Mouse (Mus musculus) kidney, postnatal 14 days (tissue): ENCODE results near the gene Lingo2.

Source experiments
- DNase-seq: peaks from one replicate; pipeline ENCODE4 v3.0.0; 2022; ENCODE audit warnings: mixed read lengths

Lingo2 gene

DNA sequence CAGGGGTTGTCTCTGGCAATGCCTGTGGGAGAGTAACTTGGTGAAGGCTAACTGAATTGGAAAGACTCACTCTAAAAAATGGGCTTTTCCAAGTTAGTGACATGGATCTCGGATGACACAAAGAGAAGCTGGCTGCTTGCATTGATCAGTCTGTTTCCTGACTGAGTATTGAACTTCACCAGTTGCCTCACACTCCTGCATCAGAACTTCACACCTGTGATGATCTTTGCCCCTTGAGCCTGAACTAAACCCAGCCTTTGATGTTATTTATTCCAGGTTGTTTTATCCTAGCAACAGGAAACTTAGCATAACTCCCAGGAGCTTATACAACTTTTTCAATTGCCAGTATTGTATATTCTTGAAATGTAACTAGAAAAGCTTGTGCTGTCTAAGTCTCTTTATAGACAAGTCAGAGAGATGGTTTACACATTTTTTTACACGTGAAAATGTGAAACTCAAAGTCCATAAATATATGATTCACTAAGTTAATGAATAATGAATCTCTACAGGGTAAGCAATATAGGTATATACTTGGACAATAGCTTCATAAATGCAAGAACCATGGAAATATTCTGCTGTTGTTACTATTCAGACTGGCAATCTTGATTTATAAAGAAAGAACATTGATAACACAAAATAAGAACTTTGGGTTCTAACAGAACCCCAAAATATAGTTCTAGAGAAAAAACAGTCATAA, 410.7 kb downstream of the Lingo2 start:
- DNase-seq = no peak

DNA sequence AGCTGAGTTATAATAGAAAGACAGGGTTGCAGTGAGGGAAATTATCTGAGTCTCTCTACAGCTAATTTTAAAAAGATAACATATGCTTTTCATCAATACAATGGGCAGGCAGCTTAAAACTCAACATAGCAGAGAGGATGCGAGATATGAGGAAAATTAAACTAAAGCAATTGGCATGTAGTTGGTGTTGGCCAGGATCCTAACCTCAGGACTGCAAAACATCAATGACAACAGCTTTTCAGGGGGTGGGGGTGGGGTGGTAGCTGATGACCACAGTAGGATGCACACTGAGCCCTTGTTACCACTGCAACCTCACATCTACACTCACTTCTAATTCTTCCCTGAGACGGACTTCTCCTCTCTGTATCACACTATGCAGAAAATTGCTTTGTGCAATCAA, 417.7 kb downstream of the Lingo2 start:
- no peak for DNase-seq

DNA sequence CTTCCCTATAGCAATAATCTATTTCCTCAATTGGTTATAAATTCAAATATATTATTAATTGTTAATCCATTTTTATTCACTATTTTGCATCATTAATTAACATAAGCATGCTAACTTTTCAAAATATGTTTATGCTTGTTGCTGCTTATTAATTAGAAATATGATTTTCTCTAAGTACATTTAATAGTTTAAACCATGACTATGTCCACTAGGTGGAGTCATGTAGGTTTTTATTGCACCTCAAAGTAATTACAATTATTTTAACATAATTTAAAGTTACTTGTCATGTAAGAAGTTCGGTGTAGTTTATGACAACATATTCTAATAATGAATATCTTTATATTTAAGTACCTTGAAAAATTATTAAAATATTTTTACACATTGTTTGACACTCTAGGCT, 461.3 kb downstream of the Lingo2 start:
- no peak for DNase-seq

- DNase-seq = no peak
Measured at GRCm38 (mm10) chr4:36435211-36435610, 516.3 kb downstream of the Lingo2 start.

DNA sequence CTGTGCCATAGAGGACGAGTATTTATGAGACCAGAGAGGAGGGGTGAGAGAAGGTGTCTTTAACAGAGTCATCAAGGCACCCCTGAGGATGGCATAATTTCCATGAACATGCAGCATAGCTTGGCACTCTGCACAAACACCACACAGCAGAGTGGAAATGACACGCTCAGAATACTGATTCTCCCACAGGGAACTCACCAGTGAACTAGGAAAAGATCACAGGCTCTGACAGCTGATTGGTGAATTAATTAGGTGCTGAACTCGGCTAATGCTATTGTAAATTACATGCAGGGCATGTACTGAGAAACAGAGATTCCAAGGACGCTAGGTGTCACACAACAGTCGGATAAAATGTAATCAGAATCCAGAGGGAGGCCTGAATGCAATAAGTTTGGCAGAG, 525.4 kb downstream of the Lingo2 start:
- DNase-seq = no peak

GRCm38 (mm10) chr4:36407350-36407749, 544.2 kb downstream of the Lingo2 start:
- DNase-seq = no peak

GRCm38 (mm10) chr4:36368925-36369324, 582.6 kb downstream of the Lingo2 start:
- DNase-seq = no peak

- no peak for DNase-seq
Measured at GRCm38 (mm10) chr4:36354401-36354800, 597.1 kb downstream of the Lingo2 start.

DNA sequence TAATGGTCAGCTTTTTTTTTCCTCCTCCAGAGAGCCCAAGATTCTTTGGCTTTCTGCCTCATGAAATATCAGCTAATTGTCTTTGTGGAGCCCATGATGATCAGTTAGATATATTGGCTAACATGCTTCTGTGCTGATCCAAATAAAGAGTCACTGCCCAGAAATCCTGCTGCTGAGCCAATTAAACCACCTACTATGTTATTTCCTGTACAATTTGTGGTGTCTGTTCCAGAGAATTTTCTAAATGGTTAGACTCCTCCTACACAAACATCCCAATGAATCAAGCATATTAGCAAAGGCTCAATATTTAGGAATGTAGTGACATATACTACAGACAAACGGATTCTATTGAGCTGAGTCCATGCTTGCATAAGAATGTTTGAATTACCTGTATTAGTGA, 619.8 kb downstream of the Lingo2 start:
- no peak for DNase-seq

GRCm38 (mm10) chr4:36325603-36326002, 625.9 kb downstream of the Lingo2 start:
- no peak for DNase-seq

GRCm38 (mm10) chr4:36313067-36313466, 638.5 kb downstream of the Lingo2 start:
- no peak for DNase-seq

GRCm38 (mm10) chr4:36311431-36311830, 640.1 kb downstream of the Lingo2 start:
- DNase-seq = no peak

GRCm38 (mm10) chr4:36305228-36305627, 646.3 kb downstream of the Lingo2 start:
- no peak for DNase-seq

- DNase-seq = no peak
Measured at GRCm38 (mm10) chr4:36289701-36290053, 661.9 kb downstream of the Lingo2 start.

DNA sequence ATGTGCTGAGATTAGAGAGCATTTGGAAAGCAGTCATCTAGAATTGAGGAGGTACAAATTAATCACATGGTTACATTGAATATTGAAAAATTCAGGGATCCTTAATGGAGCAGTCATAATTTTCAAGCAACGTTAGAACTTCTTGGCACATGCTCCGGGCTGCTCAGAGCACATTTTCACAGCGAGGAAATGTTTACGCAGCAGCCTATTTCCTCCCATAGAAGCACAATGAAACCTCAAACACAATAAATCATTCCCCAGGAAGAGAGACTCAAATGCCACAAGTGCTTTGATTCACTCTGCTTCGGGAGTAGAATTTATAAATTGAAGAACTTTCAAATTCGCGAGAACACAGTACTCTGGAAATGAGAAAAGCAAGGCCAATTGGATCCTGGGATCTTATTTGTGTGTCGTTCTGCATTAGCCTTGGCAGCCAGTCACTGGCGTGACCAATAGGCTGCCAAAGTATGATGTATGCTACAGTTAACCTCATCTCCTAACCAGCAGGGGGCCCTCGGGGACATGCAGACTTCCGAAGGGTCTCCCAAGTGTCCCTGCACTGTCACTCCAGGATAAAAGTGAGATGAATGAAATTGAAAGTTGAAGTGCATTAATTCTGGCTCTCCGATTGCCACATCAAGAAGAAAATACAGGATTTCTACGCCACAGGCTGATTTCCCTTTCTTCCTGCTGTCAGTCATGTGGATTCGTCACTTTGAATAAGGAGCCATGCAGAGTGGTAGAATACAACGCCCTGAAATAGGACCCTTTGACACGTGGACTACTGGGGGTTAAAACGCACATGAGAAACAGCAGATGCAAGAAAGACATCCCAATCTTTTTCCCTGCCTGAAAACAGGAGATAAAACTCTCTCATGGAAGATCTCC, 662.5 kb downstream of the Lingo2 start:
- DNase-seq = peak; percentile 66

GRCm38 (mm10) chr4:36262436-36263169, 688.9 kb downstream of the Lingo2 start:
- no peak for DNase-seq

DNA sequence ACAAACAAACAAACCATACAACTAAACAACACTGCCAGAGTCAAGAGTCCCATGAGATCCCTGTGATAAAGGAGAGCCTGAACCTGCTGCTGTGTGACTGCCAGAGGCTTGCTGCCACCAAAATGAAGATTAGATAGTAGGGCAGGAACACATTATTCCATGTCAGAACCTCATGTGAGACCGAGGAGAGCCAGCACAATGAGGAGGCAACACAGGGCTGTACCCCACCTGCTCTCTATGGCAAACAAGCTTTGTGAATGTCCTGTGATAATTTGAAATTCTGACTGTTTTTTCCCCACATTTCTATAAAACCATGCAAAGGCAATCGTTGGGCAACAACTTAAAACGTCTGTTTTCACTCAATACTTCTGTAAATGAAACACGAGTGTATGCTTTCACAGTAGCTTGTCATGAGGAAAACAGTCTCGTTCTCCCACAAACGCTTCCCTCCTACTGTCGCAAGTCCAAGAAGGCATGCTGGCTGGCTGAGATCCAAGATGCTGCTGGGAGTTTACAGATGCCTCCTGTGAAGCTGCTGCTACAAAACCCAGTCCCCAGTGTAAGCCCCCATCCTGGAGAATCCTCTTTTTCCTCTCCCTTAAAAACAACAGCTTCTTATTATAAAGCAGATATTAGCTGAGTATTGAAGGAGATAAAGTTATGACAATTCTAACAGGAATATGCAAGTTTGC, 765.2 kb downstream of the Lingo2 start:
- peak; percentile 10 for DNase-seq

DNA sequence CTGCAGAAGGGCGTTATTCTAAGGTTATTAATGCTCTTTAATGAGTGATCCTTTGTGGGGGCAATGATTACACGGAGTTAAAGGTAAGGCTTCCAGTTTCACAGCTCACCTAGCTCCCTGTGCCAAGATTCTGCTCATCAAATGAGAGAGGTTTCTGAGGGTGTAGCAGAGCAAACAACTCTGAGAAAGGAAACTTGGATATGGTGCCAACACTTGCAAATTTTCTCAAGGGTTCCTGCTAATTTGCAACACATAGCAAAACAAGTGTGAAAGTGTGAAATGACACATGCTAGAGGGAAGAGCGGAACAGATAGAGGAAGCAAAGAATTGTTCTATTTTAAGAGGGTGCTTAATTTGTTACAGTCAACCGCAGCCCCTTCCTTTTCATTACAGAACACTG, 767.9 kb downstream of the Lingo2 start:
- DNase-seq = no peak

GRCm38 (mm10) chr4:36170099-36170498, 781.4 kb downstream of the Lingo2 start:
- no peak for DNase-seq

- DNase-seq = no peak
Measured at GRCm38 (mm10) chr4:36131341-36131740, 820.2 kb downstream of the Lingo2 start.

DNA sequence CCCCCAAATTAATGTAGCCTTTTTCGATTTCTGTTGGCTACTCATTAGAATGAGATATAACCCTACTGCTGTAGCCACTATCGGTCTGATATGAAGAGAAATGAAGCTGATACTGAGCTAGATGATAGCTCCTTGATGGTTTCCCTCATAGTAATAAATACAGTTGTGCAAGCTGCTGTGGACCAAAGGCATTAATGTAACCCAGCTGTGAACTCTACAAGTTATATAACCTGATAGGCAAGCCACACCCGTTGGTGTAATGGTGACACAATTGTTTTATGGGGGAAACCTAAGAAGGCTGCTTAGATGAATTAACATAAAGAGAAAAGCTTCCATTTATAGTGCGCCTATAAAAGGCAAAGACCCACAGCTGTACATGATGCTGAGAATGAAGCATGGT, 856.1 kb downstream of the Lingo2 start:
- DNase-seq = no peak

DNA sequence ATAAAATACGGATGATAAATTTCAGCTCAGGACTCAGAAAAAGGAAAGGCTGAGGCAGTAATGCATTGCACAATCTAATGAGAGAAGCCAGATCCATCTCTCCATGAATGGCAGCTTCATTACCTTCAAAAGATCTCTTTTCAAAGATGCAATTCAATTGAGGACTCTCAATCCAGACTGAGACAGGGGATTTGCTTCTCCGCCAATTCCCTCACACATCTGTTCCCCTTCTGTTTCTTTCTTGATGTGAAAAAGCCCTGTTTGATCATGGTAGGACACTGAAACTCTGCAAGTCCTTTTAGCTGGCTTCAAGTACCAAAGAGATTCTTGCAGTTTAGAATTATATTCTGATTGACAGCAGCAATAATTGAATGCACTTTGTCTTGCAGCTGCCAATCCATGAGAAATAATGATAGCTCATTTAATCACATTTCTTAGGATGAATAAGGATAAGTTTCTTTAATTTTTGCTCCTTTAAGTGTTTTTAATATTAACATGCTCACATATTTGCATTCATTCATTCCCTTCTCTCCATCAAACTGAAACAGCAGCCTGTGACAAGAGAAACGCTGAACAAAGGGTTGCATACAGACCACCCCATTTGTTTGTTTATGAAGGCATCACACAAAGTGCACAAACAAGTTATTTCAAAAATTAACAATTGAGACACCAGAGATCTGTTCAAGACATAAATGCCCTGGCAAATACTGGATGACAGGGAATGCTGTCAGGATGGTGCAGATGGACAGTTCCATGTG, 870.3 kb downstream of the Lingo2 start:
- DNase-seq = no peak
